Mouse (Mus musculus): Measurements from ENCODE around the gene Krit1. TPM values are rescaled to one million over a fixed set of nuclear protein-coding genes. Genes with fewer than 3 reads are reported as not detected.

The Krit1 gene
- 31.5 TPM for polyA plus RNA-seq (2014; fragmentation: Illumina TruSeq; extraction: RNeasy Lipid Tissue Mini Kit (QIAGEN cat#74804); ENCODE audit: low read depth, low replicate concordance)

DNA sequence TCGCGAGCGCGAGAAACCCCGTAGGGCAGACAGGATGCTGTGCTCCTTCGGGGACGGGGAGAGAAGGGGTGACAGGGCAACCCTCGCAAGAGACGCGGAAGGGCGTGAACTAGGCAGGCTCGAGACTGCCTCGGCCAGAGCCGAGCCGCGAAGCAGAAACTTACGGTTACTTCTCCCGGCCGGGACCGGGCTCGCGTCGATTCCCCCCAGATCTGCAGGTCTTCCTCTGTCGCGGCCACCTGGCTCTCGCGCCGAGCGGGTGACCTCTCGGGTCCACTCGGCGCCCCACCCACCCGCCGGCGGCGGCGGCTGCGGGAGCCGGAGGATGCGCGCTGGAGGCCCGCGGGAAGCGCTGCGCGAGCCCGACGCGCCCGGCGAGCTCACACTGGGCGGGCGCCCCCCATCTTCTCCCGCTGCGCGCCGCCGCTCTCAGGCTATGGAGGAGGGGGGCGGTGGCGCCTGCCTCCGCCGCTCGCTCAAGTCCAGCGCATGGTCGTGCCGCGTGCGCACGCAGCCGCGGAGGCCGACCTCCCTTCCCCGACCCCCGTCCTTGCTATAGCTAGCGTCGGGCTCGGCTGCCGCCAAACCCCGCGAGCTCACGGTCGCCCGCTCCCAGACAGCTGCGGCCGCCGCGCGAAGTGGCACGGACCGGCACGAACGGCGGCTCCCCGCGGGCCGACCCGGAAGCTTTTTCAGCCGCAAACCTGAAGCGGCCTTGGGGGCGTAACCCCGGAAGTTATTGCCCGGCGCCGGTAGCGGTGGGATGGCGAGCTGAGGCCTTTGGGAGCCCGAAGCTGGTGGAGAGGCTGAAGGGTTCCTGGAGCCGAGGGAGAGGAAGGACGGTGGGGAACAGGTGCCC, at the start of gene Krit1, which contains the start of gene Ankib1:
Gene Krit1, plus strand, starts transcription at position 752 of the 859 bp plus-strand sequence.
Gene Ankib1, minus strand, starts transcription at position 493 of the 859 bp plus-strand sequence.

DNA sequence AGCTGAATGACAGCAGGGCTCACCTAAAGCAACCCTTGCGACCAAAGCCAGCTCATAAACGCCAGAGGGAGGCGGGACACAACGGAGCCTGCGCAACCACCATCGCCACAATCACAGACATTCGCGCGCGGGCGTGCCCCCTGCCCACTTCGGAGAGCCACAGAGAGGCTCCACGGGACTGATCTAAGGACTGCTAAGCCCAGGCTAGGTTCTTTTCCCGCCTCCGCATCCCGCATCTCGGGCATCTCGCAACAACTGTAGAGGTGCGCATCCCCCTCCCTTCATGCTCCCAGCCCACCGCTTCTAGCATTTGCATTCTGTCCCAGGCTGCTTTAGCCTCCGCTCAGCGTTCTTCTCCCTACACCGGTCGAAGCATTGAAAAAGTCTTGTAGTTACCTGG, 42.0 kb downstream of the Krit1 start, which contains the start of gene Lrrd1:
Gene Lrrd1, plus strand, starts transcription at position 148 of the 400 bp plus-strand sequence.

DNA sequence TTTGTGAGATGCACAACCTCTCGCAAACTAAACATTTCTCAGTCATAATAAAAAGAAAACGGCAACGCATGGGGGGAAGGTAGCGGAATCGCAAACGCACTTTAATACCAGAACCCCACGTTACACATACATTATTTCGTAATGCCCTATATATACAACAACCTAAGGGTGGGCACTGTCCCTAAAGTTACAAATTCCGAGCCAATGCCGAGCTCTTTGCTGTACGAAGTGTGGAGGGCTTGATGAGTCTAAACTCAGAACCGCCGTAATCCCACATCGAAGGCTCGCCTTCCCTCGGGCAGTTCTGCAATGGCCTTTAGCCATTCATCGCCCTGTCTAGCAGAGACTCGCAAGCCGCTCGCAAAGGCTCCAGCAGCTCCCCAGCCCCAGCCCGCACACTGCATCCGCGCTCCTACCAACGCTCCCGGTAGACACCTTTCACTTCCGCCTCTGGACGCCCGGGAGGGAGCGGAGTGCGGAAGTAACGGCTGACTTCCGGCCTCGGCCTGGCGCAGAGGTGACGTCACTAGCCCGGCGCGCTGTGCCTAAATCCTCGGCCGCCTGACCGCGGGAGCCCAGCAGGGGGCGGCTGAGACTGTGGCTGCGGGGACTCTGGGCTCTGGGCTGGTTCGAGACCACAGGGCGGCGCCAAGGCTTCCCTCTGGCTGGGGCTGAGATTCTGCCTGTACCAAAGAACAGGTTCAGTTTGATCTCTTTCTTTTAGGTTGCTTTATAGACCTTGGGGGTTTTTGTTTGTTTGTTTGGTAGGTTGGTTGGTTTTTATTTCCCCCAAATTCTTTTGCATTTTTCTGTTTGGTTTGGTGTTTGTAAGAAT, 90.7 kb downstream of the Krit1 start, which contains the start of gene Mterf1a:
Gene Mterf1a, minus strand, starts transcription at position 475 of the 835 bp plus-strand sequence.

Other genes starting within 250 kb of the Krit1 start
- gene 1700109H08Rik, start 231.6 kb upstream of the Krit1 start, polyA plus RNA-seq (2014; fragmentation: Illumina TruSeq; extraction: RNeasy Lipid Tissue Mini Kit (QIAGEN cat#74804); ENCODE audit: low read depth, low replicate concordance), result 2.2 TPM
- 38.4 TPM for gene Pex1, start 207.1 kb upstream of the Krit1 start, polyA plus RNA-seq (2014; fragmentation: Illumina TruSeq; extraction: RNeasy Lipid Tissue Mini Kit (QIAGEN cat#74804); ENCODE audit: low read depth, low replicate concordance)
- 9.6 TPM for gene Rbm48, start 206.6 kb upstream of the Krit1 start, polyA plus RNA-seq (2014; fragmentation: Illumina TruSeq; extraction: RNeasy Lipid Tissue Mini Kit (QIAGEN cat#74804); ENCODE audit: low read depth, low replicate concordance)
- not detected for gene Tmbim7, start 152.0 kb upstream of the Krit1 start, polyA plus RNA-seq (2014; fragmentation: Illumina TruSeq; extraction: RNeasy Lipid Tissue Mini Kit (QIAGEN cat#74804); ENCODE audit: low read depth, low replicate concordance)
- gene Gatad1, start 146.0 kb upstream of the Krit1 start, polyA plus RNA-seq (2014; fragmentation: Illumina TruSeq; extraction: RNeasy Lipid Tissue Mini Kit (QIAGEN cat#74804); ENCODE audit: low read depth, low replicate concordance), result 94.6 TPM
- 16.4 TPM for gene Ankib1, start 259 bp upstream of the Krit1 start, polyA plus RNA-seq (2014; fragmentation: Illumina TruSeq; extraction: RNeasy Lipid Tissue Mini Kit (QIAGEN cat#74804); ENCODE audit: low read depth, low replicate concordance)
- gene Lrrd1, start 42.0 kb downstream of the Krit1 start, polyA plus RNA-seq (2014; fragmentation: Illumina TruSeq; extraction: RNeasy Lipid Tissue Mini Kit (QIAGEN cat#74804); ENCODE audit: low read depth, low replicate concordance), result not detected
- gene Mterf1a, start 90.7 kb downstream of the Krit1 start, polyA plus RNA-seq (2014; fragmentation: Illumina TruSeq; extraction: RNeasy Lipid Tissue Mini Kit (QIAGEN cat#74804); ENCODE audit: low read depth, low replicate concordance), result 6.1 TPM
- 21.5 TPM for gene Akap9, start 124.9 kb downstream of the Krit1 start, polyA plus RNA-seq (2014; fragmentation: Illumina TruSeq; extraction: RNeasy Lipid Tissue Mini Kit (QIAGEN cat#74804); ENCODE audit: low read depth, low replicate concordance)

All from liver, adult 10 weeks (tissue).